Mouse (Mus musculus) CH12.LX (cell line): ENCODE measurements around the gene Ank3. TPM values are rescaled to one million over a fixed set of nuclear protein-coding genes. Genes with fewer than 3 reads are reported as not detected.

Source experiments
- DNase-seq: peaks from one replicate; pipeline ENCODE4 v3.0.0-alpha.2; 2013; ENCODE audit errors: extremely low read depth
- H3K27ac ChIP-seq: 2 replicates; pipeline ENCODE4 v1.5.1; 2012; ENCODE audit warnings: low read depth, mild to moderate bottlenecking, control low read depth, moderate library complexity; ENCODE audit not compliant: insufficient read depth
- H3K27me3 ChIP-seq: replicated peaks from 2 replicates; pipeline ENCODE3; 2012; ENCODE audit warnings: inconsistent platforms
- H3K36me3 ChIP-seq, 2 experiments: replicated peaks in 1 of 2; 2 replicates each; pipeline versions ENCODE3 to v1.6.1; 2012; ENCODE audit warnings: inconsistent platforms in 1 of 2, low read length in 1 of 2, mild to moderate bottlenecking in 1 of 2, mixed read lengths in 1 of 2, moderate library complexity in 1 of 2; ENCODE audit not compliant: control insufficient read depth in 1 of 2, insufficient read depth in 1 of 2
- H3K4me1 ChIP-seq, 2 experiments: 2 replicates each; pipeline ENCODE4 v1.6.1; 2012; ENCODE audit warnings: inconsistent platforms in 1 of 2, moderate library complexity in 1 of 2; ENCODE audit not compliant: insufficient read depth in 2 of 2, control insufficient read depth in 1 of 2
- H3K4me2 ChIP-seq: 2 replicates; pipeline ENCODE4 v1.6.1; 2012; ENCODE audit warnings: low read depth, mild to moderate bottlenecking, control low read depth; ENCODE audit not compliant: poor library complexity, insufficient read depth, severe bottlenecking
- H3K4me3 ChIP-seq, 3 experiments: fragments of 150-350 bp in 1 of 3; sonication (generic) in 1 of 3; replicated peaks in 1 of 3; 2 replicates each; pipeline versions ENCODE3 to v1.5.1; 2011 to 2012; ENCODE audit warnings: low read depth in 2 of 3, low read length in 2 of 3, mild to moderate bottlenecking in 2 of 3, moderate library complexity in 2 of 3, control low read depth in 1 of 3, improper control_type of control experiment in 1 of 3, inconsistent platforms in 1 of 3, mixed read lengths in 1 of 3; ENCODE audit not compliant: poor library complexity in 1 of 3
- H3K79me2 ChIP-seq: replicated peaks from 2 replicates; pipeline ENCODE4 v1.6.1; 2012; ENCODE audit warnings: mild to moderate bottlenecking, moderate library complexity; ENCODE audit not compliant: control insufficient read depth, poor library complexity, insufficient read depth, severe bottlenecking; ENCODE audit errors: extremely low read depth
- H3K9ac ChIP-seq: 2 replicates; pipeline ENCODE4 v1.6.1; 2012; ENCODE audit warnings: low read depth, mild to moderate bottlenecking, control low read depth, moderate library complexity; ENCODE audit not compliant: insufficient read depth
- H3K9me3 ChIP-seq: replicated peaks from 2 replicates; pipeline ENCODE3; 2012; ENCODE audit warnings: low read length, inconsistent platforms, mixed read lengths
- BHLHE40 ChIP-seq: IDR thresholded peaks from 2 replicates; pipeline ENCODE4 v1.6.1; 2011; ENCODE audit warnings: mild to moderate bottlenecking, low read depth, low read length, improper control_type of control experiment
- E2F4 ChIP-seq: IDR thresholded peaks from 2 replicates; pipeline ENCODE4 v1.6.1; 2011; ENCODE audit warnings: low read depth, low read length, improper control_type of control experiment; ENCODE audit not compliant: insufficient replicate concordance
- ELF1 ChIP-seq: IDR thresholded peaks from 2 replicates; pipeline ENCODE4 v1.6.1; 2014; ENCODE audit warnings: low read depth, mild to moderate bottlenecking, inconsistent platforms, low read length, improper control_type of control experiment
- ETS1 ChIP-seq: conservative IDR thresholded peaks from 2 replicates; pipeline ENCODE4 v1.6.1; 2012; ENCODE audit warnings: low read depth, mild to moderate bottlenecking, inconsistent platforms, low read length, improper control_type of control experiment, moderate library complexity
- IRF4 ChIP-seq: IDR thresholded peaks from 2 replicates; pipeline ENCODE4 v1.6.1; 2014; ENCODE audit warnings: low read depth, mild to moderate bottlenecking, inconsistent platforms, low read length, improper control_type of control experiment
- JUN ChIP-seq: IDR thresholded peaks from 2 replicates; pipeline ENCODE4 v1.6.1; 2011; ENCODE audit warnings: low read depth, mild to moderate bottlenecking, low read length, improper control_type of control experiment, moderate library complexity; ENCODE audit not compliant: insufficient read depth
- MAX ChIP-seq: IDR thresholded peaks from 2 replicates; pipeline ENCODE4 v1.6.1; 2011; ENCODE audit warnings: low read length, improper control_type of control experiment
- MEF2A ChIP-seq: IDR thresholded peaks from 2 replicates; pipeline ENCODE4 v1.6.1; 2014; ENCODE audit warnings: low read depth, mild to moderate bottlenecking, inconsistent platforms, low read length, improper control_type of control experiment, borderline replicate concordance
- MXI1 ChIP-seq: IDR thresholded peaks from 2 replicates; pipeline ENCODE4 v1.6.1; 2011; ENCODE audit warnings: mild to moderate bottlenecking, low read depth, low read length, improper control_type of control experiment
- NELFE ChIP-seq: IDR thresholded peaks from 2 replicates; pipeline ENCODE4 v1.6.1; 2011; ENCODE audit warnings: low read depth, low read length, improper control_type of control experiment
- NRF1 ChIP-seq: IDR thresholded peaks from 2 replicates; pipeline ENCODE4 v1.6.1; 2014; ENCODE audit warnings: low read depth, mild to moderate bottlenecking, inconsistent platforms, low read length, improper control_type of control experiment, moderate library complexity
- PAX5 ChIP-seq: IDR thresholded peaks from 2 replicates; pipeline ENCODE4 v1.6.1; 2012; ENCODE audit warnings: low read length, inconsistent platforms, mixed read lengths
- POLR2A ChIP-seq: IDR thresholded peaks from 2 replicates; pipeline ENCODE4 v1.6.1; 2011; ENCODE audit warnings: low read depth, mild to moderate bottlenecking, improper control_type of control experiment, low read length
- POLR2AphosphoS2 ChIP-seq: IDR thresholded peaks from 2 replicates; pipeline ENCODE4 v1.6.1; 2011; ENCODE audit warnings: low read depth, low read length, improper control_type of control experiment
- RAD21 ChIP-seq: IDR thresholded peaks from 2 replicates; pipeline ENCODE4 v1.6.1; 2011; ENCODE audit warnings: low read depth, mild to moderate bottlenecking, low read length, improper control_type of control experiment, moderate library complexity
- SIN3A ChIP-seq: IDR thresholded peaks from 2 replicates; pipeline ENCODE4 v1.6.1; 2012; ENCODE audit warnings: low read length, improper control_type of control experiment, inconsistent platforms
- SMC3 ChIP-seq: IDR thresholded peaks from 2 replicates; pipeline ENCODE4 v1.6.1; 2011; ENCODE audit warnings: low read depth, low read length, improper control_type of control experiment
- TBP ChIP-seq: conservative IDR thresholded peaks from 2 replicates; pipeline ENCODE4 v1.6.1; 2011; ENCODE audit warnings: low read depth, low read length, improper control_type of control experiment
- TCF12 ChIP-seq: IDR thresholded peaks from 2 replicates; pipeline ENCODE4 v1.6.1; 2014; ENCODE audit warnings: low read depth, mild to moderate bottlenecking, inconsistent platforms, low read length, improper control_type of control experiment
- USF1 ChIP-seq: IDR thresholded peaks from 2 replicates; pipeline ENCODE4 v1.6.1; 2014; ENCODE audit warnings: low read depth, mild to moderate bottlenecking, inconsistent platforms, low read length, improper control_type of control experiment
- ZC3H11A ChIP-seq: IDR thresholded peaks from 2 replicates; pipeline ENCODE4 v1.6.1; 2012; ENCODE audit warnings: low read depth, mild to moderate bottlenecking, inconsistent platforms, low read length, improper control_type of control experiment
- ZMIZ1 ChIP-seq: IDR thresholded peaks from 2 replicates; pipeline ENCODE4 v1.6.1; 2012; ENCODE audit warnings: low read depth, mild to moderate bottlenecking, inconsistent platforms, low read length, improper control_type of control experiment
- ZNF384 ChIP-seq: IDR thresholded peaks from 2 replicates; pipeline ENCODE4 v1.6.1; 2012; ENCODE audit warnings: low read depth, low read length, improper control_type of control experiment, inconsistent platforms
- dilution Hi-C: fragments of 300-500 bp; cut with MboI; formaldehyde crosslinking; loops from 2 replicates; pipeline ENCODE4 v1.14.3; 2020; ENCODE audit warnings: low sequenced_read_pairs; ENCODE audit not compliant: extremely low pct_unique_long_range_greater_than_20kb, extremely low pct_ligation_motif_present
- in situ Hi-C: fragments of 300-500 bp; cut with MboI; formaldehyde crosslinking; loops from 3 replicates; pipeline ENCODE4 v1.14.3; 2019; ENCODE audit warnings: low sequenced_read_pairs, low pct_ligation_motif_present, low pct_unique_long_range_greater_than_20kb, mixed read lengths
- polyA plus RNA-seq: library from polyadenylated mRNA; unstranded; fragments of >175 nt; gene quantifications from 2 replicates; pipeline ENCODE4 v1.2.1, GENCODE M21; 2012; ENCODE audit warnings: low read depth; ENCODE audit not compliant: insufficient read length
- total RNA-seq, 2 experiments: library from RNA; depleted of rRNA; stranded (reverse); fragments of 300-350 nt in 1 of 2; fragments of >200 nt in 1 of 2; gene quantifications; 2 replicates each; pipeline ENCODE4 v1.2.3; 2012 to 2014

The Ank3 gene
- total and polyA plus RNA-seq, 3 experiments = 4.7 to 8.3 (median 6.2) TPM

GRCm38 (mm10) chr10:69585271-69585670, 186.7 kb downstream of the Ank3 start:
- Histone ChIP-seq H3K79me2 (no peaks in the 10 kb centered on the region), H3K9ac (no peak overlapping the region), H3K4me2 (no peak overlapping the region), H3K4me3 (no peak overlapping the region), H3K4me1 (peaks cover 0 to 17% of the 10 kb centered on the region in 2 experiments; a peak in 2 of 4 replicates), H3K9me3 (no peaks in the 10 kb centered on the region), H3K27ac (no peak overlapping the region), H3K27me3 (no peaks in the 10 kb centered on the region), H3K36me3 (peaks cover 0 to 11% of the 10 kb centered on the region in 2 experiments)
- in situ Hi-C loops (no loop called here), dilution Hi-C loops (no loop called here)
- no peak for DNase-seq
- no peak for TF ChIP-seq JUN

- dilution Hi-C loops = no loop called here
- in situ Hi-C loops = no loop called here
- H3K4me2 ChIP-seq = no peak overlapping the region
Measured at GRCm38 (mm10) chr10:69594186-69595131, 195.9 kb downstream of the Ank3 start.

GRCm38 (mm10) chr10:69595487-69595886, 196.9 kb downstream of the Ank3 start:
- peaks cover 0 to 4% of the 10 kb centered on the region in 2 experiments; a peak in 1 of 4 replicates for H3K4me1 ChIP-seq
- no peak overlapping the region for H3K27ac ChIP-seq
- peaks cover 5% of the 10 kb centered on the region for H3K9me3 ChIP-seq
- H3K79me2 ChIP-seq = no peaks in the 10 kb centered on the region
- TF ChIP-seq ZNF384 = no peak
- no peak for TF ChIP-seq MXI1
- TF ChIP-seq SIN3A = no peak
- TF ChIP-seq E2F4 = no peak
- TF ChIP-seq IRF4 = no peak
- TF ChIP-seq NELFE = no peak
- TF ChIP-seq TCF12 = no peak
- TF ChIP-seq MEF2A = no peak
- no peak for TF ChIP-seq ZMIZ1
- no peak for TF ChIP-seq BHLHE40
- TF ChIP-seq PAX5 = no peak
- no peak for TF ChIP-seq MAX
- no peak for TF ChIP-seq SMC3
- TF ChIP-seq USF1 = no peak
- no peak for TF ChIP-seq POLR2A
- TF ChIP-seq ETS1 = no peak
- TF ChIP-seq POLR2AphosphoS2 = no peak
- no peak for TF ChIP-seq ELF1
- no peak for TF ChIP-seq JUN
- TF ChIP-seq, all 38 proteins: peak for 0
- in situ Hi-C loops (no loop called here), dilution Hi-C loops (no loop called here)
- no peak for DNase-seq
- no peak overlapping the region for H3K4me3 ChIP-seq
- H3K27me3 ChIP-seq = no peaks in the 10 kb centered on the region
- no peak overlapping the region for H3K4me2 ChIP-seq
- no peak overlapping the region for H3K9ac ChIP-seq
- H3K36me3 ChIP-seq = peaks cover 0 to 23% of the 10 kb centered on the region in 2 experiments

More at GRCm38 (mm10) chr10:69594186-69595131, 195.9 kb downstream of the Ank3 start:
- Histone ChIP-seq H3K9me3 (peaks cover 5% of the 10 kb centered on the region), H3K4me1 (peaks cover 0 to 4% of the 10 kb centered on the region in 2 experiments; a peak in 1 of 4 replicates)
- no peak for TF ChIP-seq TBP
- no peak for TF ChIP-seq ETS1
- no peak for TF ChIP-seq PAX5
- no peak for TF ChIP-seq SMC3
- no peak for TF ChIP-seq SIN3A
- TF ChIP-seq NELFE = no peak
- TF ChIP-seq ZC3H11A = no peak
- no peak for TF ChIP-seq POLR2AphosphoS2
- TF ChIP-seq NRF1 = no peak
- TF ChIP-seq RAD21 = no peak
- TF ChIP-seq USF1 = no peak
- TF ChIP-seq, all 38 proteins: peak for 0
- no peak for DNase-seq
- H3K9ac ChIP-seq = no peak overlapping the region
- H3K27me3 ChIP-seq = no peaks in the 10 kb centered on the region
- H3K79me2 ChIP-seq = no peaks in the 10 kb centered on the region
- no peak overlapping the region for H3K4me3 ChIP-seq
- H3K36me3 ChIP-seq = peaks cover 0 to 23% of the 10 kb centered on the region in 2 experiments
- no peak overlapping the region for H3K27ac ChIP-seq
